Mouse (Mus musculus): Measurements from ENCODE around the gene Zmat3. TPM values are rescaled to one million over a fixed set of nuclear protein-coding genes. Genes with fewer than 3 reads are reported as not detected.
A peak's percentile ranks its signal among the peaks of the same experiment; 100 is the strongest.

Gene Zmat3
- polyA plus RNA-seq, 1 experiment from 2014 or later = 4.9 TPM

GRCm38 (mm10) chr3:32396794-32397460 lies 31.1 kb upstream of the Zmat3 start:
- H3K4me1 ChIP-seq (ENCODE audit: insufficient read depth) = peaks cover 13% of the 10 kb centered on the region; the same call in 1 of the 2 replicates
- ATAC-seq (ENCODE audit: insufficient read depth) = peak; percentile 98
- H3K27me3 ChIP-seq (ENCODE audit: insufficient read depth, low read length) = no peaks in the 10 kb centered on the region
- peak overlapping the region; percentile 94 for H3K9ac ChIP-seq
- H3K9me3 ChIP-seq (ENCODE audit: low read depth, low read length) = no peaks in the 10 kb centered on the region
- peak; percentile 34; the same call in 1 of the 2 replicates for TF ChIP-seq CTCF (IDR thresholded peaks at IDR 0.05; ENCODE audit: low read depth)
- peak overlapping the region; percentile 99 for H3K27ac ChIP-seq (ENCODE audit: low read depth)
- peak; percentile 99 for DNase-seq
- under 1% methylated on average over 51 of the region's 77 CpGs for WGBS
- H3K36me3 ChIP-seq (ENCODE audit: insufficient read depth) = no peaks in the 10 kb centered on the region
- peak overlapping the region; percentile 87 for H3K4me3 ChIP-seq (ENCODE audit: low read depth, low read length)
- H3K4me2 ChIP-seq = peak overlapping the region; percentile 78

DNA sequence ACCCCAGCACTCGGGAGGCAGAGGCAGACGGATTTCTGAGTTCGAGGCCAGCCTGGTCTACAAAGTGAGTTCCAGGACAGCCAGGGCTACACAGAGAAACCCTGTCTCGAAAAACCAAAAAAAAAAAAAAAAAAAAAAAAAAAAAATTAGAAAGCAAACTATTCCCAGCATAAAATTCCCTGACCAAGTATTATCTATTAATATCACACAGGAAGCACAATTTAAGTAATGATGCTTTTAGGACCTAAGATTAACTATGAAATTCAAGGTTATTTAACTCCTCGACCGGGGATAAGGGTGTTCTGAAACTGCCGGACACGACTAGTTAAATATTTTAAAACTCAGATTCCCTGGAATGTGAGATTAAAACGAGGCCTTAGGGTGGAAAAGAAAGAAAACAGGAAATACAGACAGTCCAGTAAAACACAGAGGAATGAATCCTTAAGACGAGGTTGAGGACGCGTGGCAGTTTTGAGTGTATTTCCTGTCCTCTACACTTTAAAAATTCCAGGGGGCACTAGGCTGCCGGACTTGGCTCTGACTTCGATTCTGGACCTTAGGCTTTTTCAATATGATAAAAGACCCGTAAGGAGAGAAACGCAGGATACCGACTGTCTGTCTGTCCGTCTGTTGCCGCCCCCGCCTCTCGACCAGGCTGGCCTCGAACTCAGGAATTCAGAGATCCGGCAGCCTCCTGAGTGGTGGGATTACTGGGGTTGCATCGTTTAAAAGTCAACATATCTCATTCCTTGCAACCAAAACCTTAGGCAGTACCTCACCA lies 30.1 kb upstream of the Zmat3 start:
- TF ChIP-seq CTCF (IDR thresholded peaks at IDR 0.05; ENCODE audit: low read depth) = no peak
- H3K4me2 ChIP-seq = peak overlapping the region; percentile 78
- H3K4me3 ChIP-seq (ENCODE audit: low read depth, low read length) = peak overlapping the region; percentile 87
- ATAC-seq (ENCODE audit: insufficient read depth) = peak; percentile 7; the same call in 1 of the 2 replicates
- WGBS = 15% methylated on average over 23 of the region's 24 CpGs
- H3K36me3 ChIP-seq (ENCODE audit: insufficient read depth) = no peaks in the 10 kb centered on the region
- H3K27ac ChIP-seq (ENCODE audit: low read depth) = peak overlapping the region; percentile 94
- H3K27me3 ChIP-seq (ENCODE audit: insufficient read depth, low read length) = no peaks in the 10 kb centered on the region
- peaks cover 13% of the 10 kb centered on the region; the same call in 1 of the 2 replicates for H3K4me1 ChIP-seq (ENCODE audit: insufficient read depth)
- H3K9me3 ChIP-seq (ENCODE audit: low read depth, low read length) = no peaks in the 10 kb centered on the region
- peak overlapping the region; percentile 60 for H3K9ac ChIP-seq
- peak; percentile 76 for DNase-seq

GRCm38 (mm10) chr3:32393986-32394385 lies 28.2 kb upstream of the Zmat3 start:
- H3K27me3 ChIP-seq (ENCODE audit: insufficient read depth, low read length) = no peaks in the 10 kb centered on the region
- H3K36me3 ChIP-seq (ENCODE audit: insufficient read depth) = no peaks in the 10 kb centered on the region
- no peak overlapping the region for H3K9ac ChIP-seq
- WGBS = 82% methylated on average over 8 of the region's 8 CpGs
- ATAC-seq (ENCODE audit: insufficient read depth) (no peak), DNase-seq (no peak)
- peaks cover 5% of the 10 kb centered on the region; the same call in 1 of the 2 replicates for H3K4me1 ChIP-seq (ENCODE audit: insufficient read depth)
- no peak for TF ChIP-seq CTCF (IDR thresholded peaks at IDR 0.05; ENCODE audit: low read depth)
- H3K9me3 ChIP-seq (ENCODE audit: low read depth, low read length) = no peaks in the 10 kb centered on the region
- no peak overlapping the region for H3K4me2 ChIP-seq
- no peak overlapping the region for H3K4me3 ChIP-seq (ENCODE audit: low read depth, low read length)
- H3K27ac ChIP-seq (ENCODE audit: low read depth) = no peak overlapping the region

DNA sequence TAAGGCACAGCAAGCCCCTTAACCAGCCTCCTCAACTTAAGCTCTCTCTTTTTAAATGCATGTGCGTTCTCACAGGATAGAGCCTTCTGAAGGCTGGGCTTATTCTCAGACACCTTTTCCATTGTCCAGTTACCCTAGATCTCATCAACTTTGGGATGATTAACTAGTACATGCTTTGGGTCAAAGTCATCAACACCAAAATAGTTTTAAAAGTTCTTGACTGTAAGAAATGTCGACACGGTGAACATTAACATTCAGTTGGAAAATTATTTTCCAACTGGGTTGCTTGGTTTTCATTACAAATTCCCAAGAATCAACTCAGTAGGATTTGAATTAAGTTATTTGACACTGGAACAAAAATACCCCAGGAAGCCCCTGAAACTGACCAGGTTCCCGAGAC lies 27.0 kb upstream of the Zmat3 start:
- H3K36me3 ChIP-seq (ENCODE audit: insufficient read depth) = no peaks in the 10 kb centered on the region
- ATAC-seq (ENCODE audit: insufficient read depth) (no peak), DNase-seq (no peak)
- H3K4me3 ChIP-seq (ENCODE audit: low read depth, low read length) = no peak overlapping the region
- no peaks in the 10 kb centered on the region for H3K27me3 ChIP-seq (ENCODE audit: insufficient read depth, low read length)
- H3K4me1 ChIP-seq (ENCODE audit: insufficient read depth) = no peaks in the 10 kb centered on the region
- H3K9ac ChIP-seq = no peak overlapping the region
- H3K27ac ChIP-seq (ENCODE audit: low read depth) = no peak overlapping the region
- H3K4me2 ChIP-seq = no peak overlapping the region
- no peak for TF ChIP-seq CTCF (IDR thresholded peaks at IDR 0.05; ENCODE audit: low read depth)
- WGBS = 87% methylated on average over 4 of the region's 4 CpGs
- no peaks in the 10 kb centered on the region for H3K9me3 ChIP-seq (ENCODE audit: low read depth, low read length)

- DNase-seq (no peak), ATAC-seq (ENCODE audit: insufficient read depth) (no peak)
- no peaks in the 10 kb centered on the region for H3K9me3 ChIP-seq (ENCODE audit: low read depth, low read length)
- no peak overlapping the region for H3K27ac ChIP-seq (ENCODE audit: low read depth)
- no peak overlapping the region for H3K4me3 ChIP-seq (ENCODE audit: low read depth, low read length)
- no peak overlapping the region for H3K4me2 ChIP-seq
- H3K9ac ChIP-seq = no peak overlapping the region
- TF ChIP-seq CTCF (IDR thresholded peaks at IDR 0.05; ENCODE audit: low read depth) = no peak
- H3K4me1 ChIP-seq (ENCODE audit: insufficient read depth) = no peaks in the 10 kb centered on the region
- H3K36me3 ChIP-seq (ENCODE audit: insufficient read depth) = no peaks in the 10 kb centered on the region
- no peaks in the 10 kb centered on the region for H3K27me3 ChIP-seq (ENCODE audit: insufficient read depth, low read length)
- WGBS = 62% methylated on average over 3 of the region's 3 CpGs
Observed at GRCm38 (mm10) chr3:32381556-32381955, 15.7 kb upstream of the Zmat3 start.

- Histone ChIP-seq H3K27me3 (ENCODE audit: insufficient read depth, low read length) (no peaks in the 10 kb centered on the region), H3K9ac (no peak overlapping the region), H3K4me2 (no peak overlapping the region), H3K9me3 (ENCODE audit: low read depth, low read length) (no peaks in the 10 kb centered on the region), H3K36me3 (ENCODE audit: insufficient read depth) (no peaks in the 10 kb centered on the region), H3K4me3 (ENCODE audit: low read depth, low read length) (no peak overlapping the region), H3K4me1 (ENCODE audit: insufficient read depth) (no peaks in the 10 kb centered on the region), H3K27ac (ENCODE audit: low read depth) (no peak overlapping the region)
- peak; percentile 61 for TF ChIP-seq CTCF (IDR thresholded peaks at IDR 0.05; ENCODE audit: low read depth)
- WGBS = 28% methylated on average over 2 of the region's 2 CpGs
- no peak for ATAC-seq (ENCODE audit: insufficient read depth)
- DNase-seq = peak; percentile 53
Observed at GRCm38 (mm10) chr3:32379891-32380290, 14.1 kb upstream of the Zmat3 start.

- Histone ChIP-seq H3K9ac (no peak overlapping the region), H3K36me3 (ENCODE audit: insufficient read depth) (no peaks in the 10 kb centered on the region), H3K9me3 (ENCODE audit: low read depth, low read length) (no peaks in the 10 kb centered on the region), H3K4me2 (no peak overlapping the region), H3K27ac (ENCODE audit: low read depth) (no peak overlapping the region), H3K4me1 (ENCODE audit: insufficient read depth) (no peaks in the 10 kb centered on the region), H3K27me3 (ENCODE audit: insufficient read depth, low read length) (no peaks in the 10 kb centered on the region), H3K4me3 (ENCODE audit: low read depth, low read length) (no peak overlapping the region)
- 82% methylated on average over 6 of the region's 6 CpGs for WGBS
- DNase-seq (no peak), ATAC-seq (ENCODE audit: insufficient read depth) (no peak)
- TF ChIP-seq CTCF (IDR thresholded peaks at IDR 0.05; ENCODE audit: low read depth) = no peak
Observed at GRCm38 (mm10) chr3:32373236-32373635, 7.4 kb upstream of the Zmat3 start.

Data from lung, embryonic 14.5 days (tissue).